Mouse (Mus musculus) limb, embryonic 15.5 days (tissue): ENCODE data around the gene Adam30. TPM values are rescaled to one million over a fixed set of nuclear protein-coding genes. Genes with fewer than 3 reads are reported as not detected.

ENCODE experiments used
- ATAC-seq: fragments of 200-750 bp; cut with Nextera tagmentation; 2 replicates; pipeline ENCODE4 v1.8.0; 2017; ENCODE audit warnings: low read depth, moderate TSS enrichment; ENCODE audit not compliant: insufficient number of reproducible peaks, low FRiP score, low TSS enrichment
- H3K27ac ChIP-seq: fragments of 300-500 bp; sonication (generic); 2 replicates; pipeline ENCODE4 v1.5.1; 2015; ENCODE audit warnings: moderate library complexity, mild to moderate bottlenecking, inconsistent platforms
- H3K27me3 ChIP-seq: fragments of 300-500 bp; sonication (generic); 2 replicates; pipeline ENCODE4 v1.6.1; 2015; ENCODE audit warnings: inconsistent platforms
- H3K36me3 ChIP-seq: fragments of 300-500 bp; sonication (generic); 2 replicates; pipeline ENCODE4 v1.6.1; 2015; ENCODE audit warnings: inconsistent platforms
- H3K4me1 ChIP-seq: fragments of 300-500 bp; sonication (generic); 2 replicates; pipeline ENCODE4 v1.6.1; 2015; ENCODE audit warnings: inconsistent platforms
- H3K4me2 ChIP-seq: fragments of 300-500 bp; sonication (generic); 2 replicates; pipeline ENCODE4 v1.6.1; 2015; ENCODE audit warnings: mild to moderate bottlenecking, inconsistent platforms
- H3K4me3 ChIP-seq: fragments of 300-500 bp; sonication (generic); 2 replicates; pipeline ENCODE4 v1.5.1; 2015; ENCODE audit warnings: mild to moderate bottlenecking, inconsistent platforms
- H3K9ac ChIP-seq: fragments of 300-500 bp; sonication (generic); 2 replicates; pipeline ENCODE4 v1.6.1; 2015; ENCODE audit warnings: inconsistent platforms
- H3K9me3 ChIP-seq: fragments of 300-500 bp; sonication (generic); 2 replicates; pipeline ENCODE4 v1.6.1; 2016; ENCODE audit warnings: inconsistent platforms
- WGBS: fragments of 180-500 bp; shearing (Covaris S2); methylation state at CpG from one replicate; pipeline ENCODE4 v1.1.7; 2015; 5-methylcytosine and 5-hydroxymethylcytosine counted together
- polyA plus RNA-seq: library from polyadenylated mRNA; unstranded; fragments of >200 nt; fragmentation: Nextera tagmentation; extraction: Ambion mirVana; gene quantifications from 2 replicates; pipeline ENCODE4 v1.2.1, GENCODE M21; 2015

Adam30 gene
- polyA plus RNA-seq, 1 experiment from 2014 or later, result not detected

GRCm38 (mm10) chr3:98147706-98148105, 12.7 kb upstream of the Adam30 start:
- WGBS, result 95% methylated on average over 14 of the region's 14 CpGs
- Histone ChIP-seq H3K27me3 (no peaks in the 10 kb centered on the region), H3K9ac (no peak overlapping the region), H3K4me1 (no peaks in the 10 kb centered on the region), H3K36me3 (peaks cover 80% of the 10 kb centered on the region), H3K4me3 (no peak overlapping the region), H3K9me3 (no peaks in the 10 kb centered on the region), H3K27ac (no peak overlapping the region), H3K4me2 (no peak overlapping the region)
- no peak for ATAC-seq

GRCm38 (mm10) chr3:98149881-98150280, 10.5 kb upstream of the Adam30 start:
- Histone ChIP-seq H3K4me2 (no peak overlapping the region), H3K27me3 (no peaks in the 10 kb centered on the region), H3K9ac (no peak overlapping the region), H3K27ac (no peak overlapping the region), H3K4me1 (no peaks in the 10 kb centered on the region), H3K36me3 (peaks cover 59% of the 10 kb centered on the region), H3K4me3 (no peak overlapping the region), H3K9me3 (no peaks in the 10 kb centered on the region)
- ATAC-seq, result no peak
- WGBS, result 93% methylated on average over 11 of the region's 11 CpGs

- H3K36me3 ChIP-seq, result peaks cover 48% of the 10 kb centered on the region
- WGBS, result 89% methylated on average over 10 of the region's 10 CpGs
Observed at GRCm38 (mm10) chr3:98151016-98151415, 9.4 kb upstream of the Adam30 start.

GRCm38 (mm10) chr3:98153460-98153859, 7.0 kb upstream of the Adam30 start:
- Histone ChIP-seq H3K4me2 (no peak overlapping the region), H3K4me1 (peaks cover 6% of the 10 kb centered on the region; the same call in 1 of the 2 replicates), H3K36me3 (peaks cover 23% of the 10 kb centered on the region), H3K27me3 (no peaks in the 10 kb centered on the region), H3K4me3 (no peak overlapping the region), H3K27ac (no peak overlapping the region), H3K9ac (no peak overlapping the region), H3K9me3 (no peaks in the 10 kb centered on the region)
- ATAC-seq, result no peak

More at GRCm38 (mm10) chr3:98151016-98151415, 9.4 kb upstream of the Adam30 start:
- Histone ChIP-seq H3K4me3 (no peak overlapping the region), H3K27ac (no peak overlapping the region), H3K4me2 (no peak overlapping the region), H3K4me1 (0 out of 2 replicates have a peak, but pooled peaks cover 1% of the 10 kb centered on the region), H3K9me3 (no peaks in the 10 kb centered on the region), H3K27me3 (no peaks in the 10 kb centered on the region), H3K9ac (no peak overlapping the region)
- no peak for ATAC-seq

GRCm38 (mm10) chr3:98156158-98156557, 4.3 kb upstream of the Adam30 start:
- Histone ChIP-seq H3K4me1 (peaks cover 6% of the 10 kb centered on the region; the same call in 1 of the 2 replicates), H3K4me3 (no peak overlapping the region), H3K9me3 (no peaks in the 10 kb centered on the region), H3K36me3 (peaks cover 3% of the 10 kb centered on the region), H3K27me3 (no peaks in the 10 kb centered on the region), H3K9ac (no peak overlapping the region), H3K27ac (no peak overlapping the region), H3K4me2 (no peak overlapping the region)
- 27% methylated on average over 4 of the region's 4 CpGs for WGBS
- no peak for ATAC-seq

- H3K27ac ChIP-seq, result no peak overlapping the region
- H3K9me3 ChIP-seq, result no peaks in the 10 kb centered on the region
- ATAC-seq, result no peak
- no peaks in the 10 kb centered on the region for H3K36me3 ChIP-seq
- H3K27me3 ChIP-seq, result no peaks in the 10 kb centered on the region
- H3K4me3 ChIP-seq, result no peak overlapping the region
- peaks cover 6% of the 10 kb centered on the region; the same call in 1 of the 2 replicates for H3K4me1 ChIP-seq
- 71% methylated on average over 2 of the region's 2 CpGs for WGBS
- H3K9ac ChIP-seq, result no peak overlapping the region
- H3K4me2 ChIP-seq, result no peak overlapping the region
Observed at GRCm38 (mm10) chr3:98157073-98157472, 3.4 kb upstream of the Adam30 start.

GRCm38 (mm10) chr3:98157585-98157984, 2.8 kb upstream of the Adam30 start:
- Histone ChIP-seq H3K9ac (no peak overlapping the region), H3K4me3 (no peak overlapping the region), H3K27ac (no peak overlapping the region), H3K4me1 (peaks cover 6% of the 10 kb centered on the region; the same call in 1 of the 2 replicates), H3K4me2 (no peak overlapping the region), H3K27me3 (no peaks in the 10 kb centered on the region), H3K9me3 (no peaks in the 10 kb centered on the region), H3K36me3 (no peaks in the 10 kb centered on the region)
- no peak for ATAC-seq
- WGBS, result 47% methylated on average over 2 of the region's 2 CpGs

GRCm38 (mm10) chr3:98158646-98159045, 1.8 kb upstream of the Adam30 start:
- Histone ChIP-seq H3K9me3 (no peaks in the 10 kb centered on the region), H3K9ac (no peak overlapping the region), H3K27me3 (no peaks in the 10 kb centered on the region), H3K4me3 (no peak overlapping the region), H3K36me3 (no peaks in the 10 kb centered on the region), H3K4me2 (no peak overlapping the region), H3K27ac (no peak overlapping the region), H3K4me1 (peaks cover 6% of the 10 kb centered on the region; the same call in 1 of the 2 replicates)
- WGBS, result 82% methylated on average over 4 of the region's 4 CpGs
- ATAC-seq, result no peak

GRCm38 (mm10) chr3:98159289-98159688, 1.1 kb upstream of the Adam30 start:
- ATAC-seq, result no peak
- Histone ChIP-seq H3K27ac (no peak overlapping the region), H3K9ac (no peak overlapping the region), H3K4me3 (no peak overlapping the region), H3K4me1 (peaks cover 6% of the 10 kb centered on the region; the same call in 1 of the 2 replicates), H3K9me3 (no peaks in the 10 kb centered on the region), H3K36me3 (no peaks in the 10 kb centered on the region), H3K4me2 (no peak overlapping the region), H3K27me3 (no peaks in the 10 kb centered on the region)
- 12% methylated on average over 4 of the region's 4 CpGs for WGBS

- H3K9ac ChIP-seq, result no peak overlapping the region
- H3K4me3 ChIP-seq, result no peak overlapping the region
- H3K36me3 ChIP-seq, result no peaks in the 10 kb centered on the region
- peak overlapping the region; percentile 82 for H3K27ac ChIP-seq
- peak; percentile 44; the same call in 1 of the 2 replicates for ATAC-seq
- H3K4me1 ChIP-seq, result peaks cover 5% of the 10 kb centered on the region; the same call in 1 of the 2 replicates
- H3K4me2 ChIP-seq, result no peak overlapping the region
- H3K27me3 ChIP-seq, result no peaks in the 10 kb centered on the region
- 69% methylated on average over 4 of the region's 4 CpGs for WGBS
- no peaks in the 10 kb centered on the region for H3K9me3 ChIP-seq
Observed at GRCm38 (mm10) chr3:98178340-98178739, 17.9 kb downstream of the Adam30 start.

GRCm38 (mm10) chr3:98180805-98181204, 20.4 kb downstream of the Adam30 start:
- no peak overlapping the region for H3K4me3 ChIP-seq
- no peaks in the 10 kb centered on the region for H3K36me3 ChIP-seq
- peaks cover 5% of the 10 kb centered on the region; the same call in 1 of the 2 replicates for H3K4me1 ChIP-seq
- no peak overlapping the region for H3K9ac ChIP-seq
- H3K27ac ChIP-seq, result no peak overlapping the region
- H3K4me2 ChIP-seq, result no peak overlapping the region
- no peaks in the 10 kb centered on the region for H3K9me3 ChIP-seq
- WGBS, result 26% methylated on average over 7 of the region's 7 CpGs
- no peak for ATAC-seq
- no peaks in the 10 kb centered on the region for H3K27me3 ChIP-seq

GRCm38 (mm10) chr3:98185163-98185714, 24.8 kb downstream of the Adam30 start:
- no peaks in the 10 kb centered on the region for H3K9me3 ChIP-seq
- ATAC-seq, result no peak
- no peak overlapping the region for H3K9ac ChIP-seq
- WGBS, result 57% methylated on average over 10 of the region's 10 CpGs
- no peaks in the 10 kb centered on the region for H3K4me1 ChIP-seq
- H3K27me3 ChIP-seq, result no peaks in the 10 kb centered on the region
- no peak overlapping the region for H3K27ac ChIP-seq
- no peak overlapping the region for H3K4me2 ChIP-seq
- H3K4me3 ChIP-seq, result no peak overlapping the region
- no peaks in the 10 kb centered on the region for H3K36me3 ChIP-seq

GRCm38 (mm10) chr3:98187777-98188176, 27.3 kb downstream of the Adam30 start:
- H3K4me3 ChIP-seq, result no peak overlapping the region
- H3K27me3 ChIP-seq, result no peaks in the 10 kb centered on the region
- H3K4me2 ChIP-seq, result no peak overlapping the region
- no peaks in the 10 kb centered on the region for H3K36me3 ChIP-seq
- H3K9ac ChIP-seq, result no peak overlapping the region
- no peaks in the 10 kb centered on the region for H3K9me3 ChIP-seq
- WGBS, result 79% methylated on average over 3 of the region's 3 CpGs
- H3K27ac ChIP-seq, result no peak overlapping the region
- no peaks in the 10 kb centered on the region for H3K4me1 ChIP-seq
- ATAC-seq, result no peak
